Mouse (Mus musculus) layer of hippocampus, adult 2 months (tissue): ENCODE measurements at regions not wholly inside any gene's neighbourhood (a gene's known extent, or its start where the extent isn't known, plus 50 kb on each side); places are given as distances from the start of the nearest gene placed in this dataset.

Experiments
- DNase-seq, 2 experiments: peaks; one replicate each; pipeline ENCODE4 v3.0.0; 2022; ENCODE audit warnings: low spot score in 2 of 2
- H3K27ac ChIP-seq: fragments of 200-600 bp; 2 replicates; pipeline ENCODE4 v1.8.1; 2022
- H3K4me3 ChIP-seq: fragments of 200-600 bp; 2 replicates; pipeline ENCODE4 v1.8.1; 2022; ENCODE audit warnings: mild to moderate bottlenecking
- CTCF ChIP-seq: fragments of 200-600 bp; conservative IDR thresholded peaks from 2 replicates; pipeline ENCODE4 v1.8.1; 2022; ENCODE audit warnings: antibody characterized with exemption, mild to moderate bottlenecking, moderate library complexity

DNA sequence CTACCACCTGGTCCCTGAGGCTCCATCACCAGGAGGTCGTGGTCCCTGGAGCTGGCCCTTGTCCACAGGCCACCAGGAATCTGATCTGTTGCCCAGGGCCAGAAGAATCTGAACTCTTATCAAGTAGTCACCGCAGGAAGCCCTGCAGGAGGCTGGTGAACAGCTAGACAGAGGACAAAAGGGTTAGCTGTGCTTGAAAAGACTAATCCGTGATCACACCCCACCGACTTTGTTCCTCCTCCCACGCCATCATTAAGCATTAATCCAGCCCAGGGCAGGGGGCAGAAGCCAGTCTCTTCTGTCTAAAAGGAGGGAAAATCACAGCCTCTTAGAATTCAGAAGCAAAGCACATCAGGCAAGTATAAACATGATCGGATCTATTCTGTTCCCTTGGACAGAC is 227.7 kb upstream of the Mgmt start:
- H3K4me3 ChIP-seq = no peak overlapping the region
- no peak for DNase-seq

DNA sequence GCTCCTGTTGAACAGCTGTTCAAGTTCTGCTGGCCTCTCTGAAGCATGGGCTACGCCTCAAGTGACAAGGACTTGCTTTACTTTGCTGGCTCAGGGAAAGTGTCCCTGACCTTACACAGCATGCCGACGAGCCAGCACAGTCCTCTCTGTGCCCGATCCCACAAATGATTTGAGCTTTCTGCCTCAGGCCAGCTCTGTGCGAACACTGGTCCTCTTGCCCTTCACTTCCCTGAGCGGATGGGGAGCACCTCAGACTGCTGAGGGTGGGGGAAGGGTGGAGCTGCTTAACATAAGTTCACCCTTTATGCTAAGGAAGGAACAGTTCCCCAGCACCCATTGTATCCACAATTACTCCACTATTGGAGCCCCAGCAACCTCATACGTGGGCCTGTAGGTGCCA is 223.7 kb upstream of the Mgmt start:
- H3K27ac ChIP-seq = no peak overlapping the region
- no peak for TF ChIP-seq CTCF
- no peak for DNase-seq
- no peak overlapping the region for H3K4me3 ChIP-seq

More for the DNA sequence above, 227.7 kb upstream of the Mgmt start:
- TF ChIP-seq CTCF = no peak
- H3K27ac ChIP-seq = no peak overlapping the region

DNA sequence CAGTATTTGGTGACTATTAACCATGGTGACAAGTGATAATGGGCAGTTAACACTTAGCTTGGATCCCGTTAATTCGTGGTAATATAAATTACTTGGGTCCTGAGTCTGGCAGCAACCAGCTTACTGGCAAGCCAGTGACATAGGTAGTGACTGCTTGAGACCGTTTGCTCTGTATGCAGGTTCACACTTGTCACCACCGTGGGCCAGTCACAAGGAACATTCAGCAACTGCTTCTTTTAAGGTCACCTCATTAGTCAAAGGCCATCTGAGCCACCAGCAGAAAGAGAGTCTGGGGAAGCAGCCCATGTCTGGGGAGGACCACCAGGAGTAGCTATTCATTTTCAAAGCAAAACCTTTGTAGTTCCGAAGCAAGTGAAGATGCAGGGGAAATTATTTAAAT is 220.3 kb upstream of the Mgmt start:
- H3K4me3 ChIP-seq = no peak overlapping the region
- DNase-seq = no peak
- no peak for TF ChIP-seq CTCF
- no peak overlapping the region for H3K27ac ChIP-seq

DNA sequence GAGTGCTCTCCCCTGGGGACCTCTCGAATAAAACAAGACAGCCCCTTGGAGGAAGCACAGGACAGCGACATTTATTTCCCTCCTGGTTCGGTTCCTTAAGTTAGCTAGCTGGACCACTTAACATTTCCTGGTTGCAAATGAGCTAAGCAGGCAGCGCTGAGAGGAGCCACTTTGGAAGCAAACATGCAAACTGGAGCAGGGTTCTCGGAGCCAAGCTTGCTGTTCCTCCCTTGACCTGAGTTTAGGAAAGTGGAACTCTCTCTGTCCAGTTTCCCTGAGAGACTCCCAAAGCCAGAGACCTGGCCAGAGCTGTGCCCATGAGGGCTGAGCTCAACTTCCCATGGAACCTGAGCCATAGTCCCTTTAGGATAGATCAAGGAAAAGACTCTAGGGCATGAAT is 219.4 kb upstream of the Mgmt start:
- Histone ChIP-seq H3K27ac (no peak overlapping the region), H3K4me3 (no peak overlapping the region)
- TF ChIP-seq CTCF = no peak
- no peak for DNase-seq

DNA sequence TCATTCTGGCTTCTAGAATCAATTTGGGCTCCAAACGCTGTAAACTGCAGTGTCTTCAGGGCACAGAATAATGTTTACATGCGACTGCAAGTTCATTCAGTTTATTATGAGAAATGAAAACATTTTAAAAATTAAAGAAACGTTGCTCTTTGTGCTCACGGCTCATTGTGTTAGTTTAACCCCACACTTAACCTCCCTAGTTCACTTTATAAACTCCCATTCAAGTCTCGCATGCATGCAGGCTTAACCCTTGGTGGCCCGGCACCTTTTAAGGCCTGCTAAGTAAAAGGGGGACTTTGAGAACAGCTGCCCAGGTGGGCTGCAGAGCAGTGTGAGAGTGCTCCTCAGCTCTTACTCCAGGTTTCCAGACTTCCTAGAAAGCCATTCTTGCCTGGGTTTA is 218.3 kb upstream of the Mgmt start:
- Histone ChIP-seq H3K27ac (no peak overlapping the region), H3K4me3 (no peak overlapping the region)
- no peak for TF ChIP-seq CTCF
- no peak for DNase-seq

DNA sequence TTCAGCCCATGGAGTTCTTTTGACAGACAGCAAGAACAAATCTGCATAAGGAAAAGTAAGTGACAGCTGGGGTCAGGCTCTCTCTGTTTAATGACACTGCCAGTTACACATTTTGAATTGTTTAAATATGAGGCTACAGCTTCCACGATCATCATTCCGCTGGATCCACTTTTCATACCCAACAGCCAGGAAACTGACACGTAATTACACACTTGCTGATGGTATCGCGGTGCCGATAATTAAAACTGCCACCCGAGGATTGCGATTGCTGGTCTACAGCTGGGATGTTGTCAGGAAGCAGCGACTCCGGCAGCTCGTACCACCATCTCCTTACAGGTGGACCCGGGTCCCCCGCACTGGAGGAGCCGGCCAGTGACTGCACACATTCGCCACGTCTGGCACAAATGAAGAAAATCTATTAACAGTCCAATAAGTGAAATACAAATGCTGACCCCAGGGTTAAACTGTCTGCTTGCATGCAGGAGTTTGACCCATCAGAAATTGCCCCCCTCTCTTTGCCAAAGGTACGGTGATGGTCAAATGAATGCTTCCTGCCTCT is 217.3 kb upstream of the Mgmt start:
- TF ChIP-seq CTCF = no peak
- Histone ChIP-seq H3K27ac (no peak overlapping the region), H3K4me3 (no peak overlapping the region)
- no peak for DNase-seq

DNA sequence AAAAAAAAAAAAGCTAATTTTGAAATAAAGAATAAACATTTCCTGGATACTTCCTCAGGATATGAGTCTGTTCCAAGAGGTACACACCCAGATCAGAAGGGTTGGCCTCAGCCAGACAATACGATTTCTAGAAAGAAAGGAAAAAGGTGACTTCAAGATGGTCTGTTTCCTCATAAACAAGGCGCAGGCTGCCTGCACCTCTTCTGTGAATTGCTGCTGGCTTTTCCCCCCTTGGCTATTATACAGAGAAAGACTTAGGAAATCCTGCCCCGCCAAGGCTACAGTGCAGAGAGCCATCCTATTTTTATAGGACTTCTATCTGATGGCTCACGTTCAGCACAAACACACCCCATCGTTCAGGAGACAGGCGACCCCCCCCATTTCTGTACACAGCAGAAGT is 204.8 kb upstream of the Mgmt start:
- no peak for DNase-seq
- TF ChIP-seq CTCF = no peak
- Histone ChIP-seq H3K4me3 (no peak overlapping the region), H3K27ac (no peak overlapping the region)

DNA sequence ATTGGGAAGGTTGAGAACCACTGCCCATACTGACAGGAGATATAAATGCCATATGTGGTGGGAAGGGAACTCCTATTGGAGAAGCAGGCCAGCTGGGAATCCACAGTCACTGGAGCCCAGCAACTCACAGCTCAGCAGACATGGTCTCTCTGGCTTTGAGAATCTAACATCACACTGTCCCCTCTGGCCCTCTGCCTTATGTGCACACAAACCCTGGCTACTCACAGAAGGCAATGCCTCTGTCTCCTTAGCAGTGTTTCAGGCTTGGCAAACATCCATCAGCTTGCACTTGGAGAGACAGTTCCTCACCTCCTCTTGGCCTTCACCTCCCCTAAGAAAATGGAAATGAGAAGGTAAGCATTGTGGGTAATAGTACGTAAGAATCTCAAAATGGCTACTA is 188.2 kb upstream of the Mgmt start:
- TF ChIP-seq CTCF = no peak
- H3K27ac ChIP-seq = no peak overlapping the region

DNA sequence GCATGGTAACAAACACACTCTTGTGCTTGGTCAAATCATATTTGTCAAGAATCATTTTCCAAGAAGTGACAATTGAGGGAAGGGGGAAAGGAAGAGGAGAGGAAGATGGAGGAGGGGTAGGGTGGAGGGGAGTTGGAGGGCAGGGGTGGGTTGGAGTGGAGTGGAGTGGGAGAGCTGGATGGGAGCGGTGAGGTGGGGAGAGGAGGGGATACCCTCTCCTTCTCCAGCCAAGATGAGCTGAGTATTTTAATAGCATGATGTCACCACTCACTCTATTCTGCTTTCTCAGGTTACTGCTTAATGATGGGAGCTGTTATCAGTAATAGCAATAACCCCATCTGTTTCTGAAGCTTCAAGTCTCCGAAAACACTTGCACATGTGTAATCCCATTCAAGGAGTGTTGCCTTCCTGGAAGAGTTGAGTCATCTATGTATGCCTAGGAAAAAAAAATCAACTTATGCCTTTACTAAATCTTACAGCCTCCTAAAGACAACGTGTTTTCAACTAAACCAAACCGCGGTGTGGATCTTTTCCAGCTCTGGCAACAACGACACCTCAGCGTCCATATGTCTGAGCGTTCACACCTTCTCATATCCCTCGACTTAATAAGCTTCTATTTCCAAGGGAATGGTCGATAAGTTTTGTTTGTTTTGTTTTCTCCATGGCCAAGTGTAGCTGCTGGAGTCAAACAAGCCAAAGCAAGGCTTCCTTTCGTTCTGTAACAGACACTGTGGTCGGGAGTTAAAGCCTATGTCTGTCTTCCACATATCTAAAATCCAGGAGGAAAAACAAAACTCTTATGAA is 187.0 kb upstream of the Mgmt start:
- no peak for TF ChIP-seq CTCF
- no peak for DNase-seq
- no peak overlapping the region for H3K4me3 ChIP-seq

More for the DNA sequence above, 188.2 kb upstream of the Mgmt start:
- no peak overlapping the region for H3K4me3 ChIP-seq
- DNase-seq = no peak

DNA sequence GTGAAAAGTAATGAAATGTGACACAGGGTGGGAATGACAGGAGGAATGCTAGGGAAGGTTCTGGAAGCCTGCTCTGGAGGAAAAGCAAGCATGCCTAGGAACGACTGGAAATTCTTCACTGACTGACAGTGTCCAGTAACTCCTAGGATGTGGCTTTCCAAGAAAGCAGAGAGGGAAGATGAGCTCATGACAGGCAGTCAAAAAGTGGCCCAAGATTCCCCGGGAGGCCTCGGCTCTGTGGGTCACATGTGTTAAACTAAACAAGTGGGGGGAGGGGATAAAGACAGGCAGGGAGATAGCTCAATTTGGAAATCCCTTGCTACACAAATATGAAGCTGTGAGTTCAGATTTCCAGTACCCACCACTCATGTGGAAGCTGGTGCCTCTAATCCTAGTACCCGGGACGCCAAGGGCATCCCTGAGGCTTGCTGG is 186.4 kb upstream of the Mgmt start:
- no peak for TF ChIP-seq CTCF
- Histone ChIP-seq H3K27ac (no peak overlapping the region), H3K4me3 (no peak overlapping the region)
- DNase-seq = no peak

More for the DNA sequence above, 187.0 kb upstream of the Mgmt start:
- no peak overlapping the region for H3K27ac ChIP-seq

DNA sequence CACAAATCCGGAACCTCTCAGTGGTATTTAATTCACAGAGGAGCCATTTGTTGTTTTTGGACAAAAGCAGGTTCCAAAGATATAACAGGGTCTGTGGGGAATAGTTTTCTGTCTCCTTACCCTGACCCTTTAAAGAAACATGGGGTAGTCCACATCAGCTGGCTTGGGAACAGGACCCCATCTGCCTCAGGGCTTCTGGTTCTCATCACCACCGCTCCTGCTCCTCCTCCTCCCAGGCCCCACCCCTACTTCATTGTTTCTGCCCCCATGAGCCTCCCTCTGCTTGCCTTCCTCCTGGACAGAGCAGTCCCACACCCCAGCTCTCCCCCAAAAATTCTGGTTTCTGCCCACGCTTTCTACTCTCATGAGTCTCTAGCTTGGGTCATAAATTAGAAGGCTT is 183.8 kb upstream of the Mgmt start:
- no peak for DNase-seq
- no peak overlapping the region for H3K4me3 ChIP-seq
- no peak for TF ChIP-seq CTCF
- H3K27ac ChIP-seq = no peak overlapping the region

DNA sequence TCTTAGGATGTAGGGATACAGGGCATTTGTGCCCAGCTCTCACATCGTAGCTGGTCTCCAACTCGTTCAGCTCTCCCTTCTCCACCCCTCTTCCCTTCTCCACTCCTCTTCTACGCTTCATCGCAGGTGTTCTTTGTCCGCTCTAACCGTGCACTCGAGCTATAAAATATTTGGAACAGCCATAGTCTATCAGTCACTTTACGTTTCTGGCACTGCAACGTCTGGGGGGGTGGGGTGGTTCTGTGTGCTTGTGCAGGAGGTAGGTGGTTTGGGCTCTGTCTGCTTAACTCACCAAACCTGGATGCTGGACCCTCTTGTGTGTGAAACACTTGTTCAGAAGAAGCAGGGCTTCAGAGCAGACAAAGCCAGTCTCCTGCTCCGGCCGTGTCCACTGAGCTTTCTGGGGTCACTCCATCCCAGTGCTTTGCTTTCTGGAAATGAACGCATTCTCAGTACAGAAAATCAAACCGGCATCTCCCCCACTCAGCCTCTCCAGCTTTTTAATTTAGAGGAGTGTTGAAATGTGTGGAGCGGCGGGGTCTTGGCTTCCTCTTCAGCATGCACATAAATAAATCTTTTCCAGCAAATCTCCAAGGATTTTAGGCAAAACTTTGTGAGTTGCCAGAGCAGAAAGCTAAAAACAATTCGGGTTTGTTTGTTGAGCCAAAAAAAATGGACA is 181.3 kb upstream of the Mgmt start:
- no peak for TF ChIP-seq CTCF
- Histone ChIP-seq H3K4me3 (no peak overlapping the region), H3K27ac (no peak overlapping the region)
- DNase-seq = no peak

DNA sequence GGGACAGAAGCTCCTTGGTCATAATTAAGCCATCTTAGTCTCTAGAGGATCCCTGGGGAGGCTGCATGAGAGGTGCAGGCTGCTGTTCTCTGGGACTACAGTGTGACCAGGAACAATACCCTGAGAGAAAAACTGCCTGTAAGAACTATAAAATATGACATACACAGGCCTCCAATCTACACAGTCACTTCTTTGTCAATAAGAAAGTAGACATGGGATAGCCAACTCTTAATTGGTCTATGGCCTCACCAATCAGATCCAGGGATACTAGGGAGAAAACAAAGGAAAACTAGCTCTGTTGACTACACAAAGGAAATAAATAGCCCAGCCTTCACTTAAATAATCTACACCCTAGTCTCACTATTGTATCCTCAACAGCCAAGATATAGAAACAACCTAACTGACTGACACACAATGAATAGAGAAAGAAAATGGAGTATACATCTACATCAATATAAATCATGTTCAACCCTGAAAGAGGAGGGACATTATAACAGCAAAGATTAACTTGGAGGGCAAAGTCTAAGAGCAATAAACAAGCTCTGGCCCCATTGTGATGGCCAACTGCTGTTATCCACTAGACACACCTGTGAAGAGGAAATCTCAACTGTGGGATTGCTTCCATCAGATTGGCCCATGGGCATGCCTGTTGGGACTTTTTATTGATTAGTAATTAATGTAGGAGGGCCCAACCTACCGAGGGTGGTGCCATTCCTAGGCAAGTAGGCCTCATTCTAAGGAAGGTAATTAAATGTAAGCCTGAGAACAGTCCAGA is 166.6 kb upstream of the Mgmt start:
- TF ChIP-seq CTCF = no peak
- H3K27ac ChIP-seq = no peak overlapping the region
- DNase-seq = no peak

More for the DNA sequence above, 166.6 kb upstream of the Mgmt start:
- no peak overlapping the region for H3K4me3 ChIP-seq
